Mouse (Mus musculus): ENCODE measurements around the gene Tmem151b. TPM values are rescaled to one million over a fixed set of nuclear protein-coding genes. Genes with fewer than 3 reads are reported as not detected.

The Tmem151b gene
- 85.7 and 94.1 TPM in 2 replicates for polyA plus RNA-seq (2012; rRNA removed)

DNA sequence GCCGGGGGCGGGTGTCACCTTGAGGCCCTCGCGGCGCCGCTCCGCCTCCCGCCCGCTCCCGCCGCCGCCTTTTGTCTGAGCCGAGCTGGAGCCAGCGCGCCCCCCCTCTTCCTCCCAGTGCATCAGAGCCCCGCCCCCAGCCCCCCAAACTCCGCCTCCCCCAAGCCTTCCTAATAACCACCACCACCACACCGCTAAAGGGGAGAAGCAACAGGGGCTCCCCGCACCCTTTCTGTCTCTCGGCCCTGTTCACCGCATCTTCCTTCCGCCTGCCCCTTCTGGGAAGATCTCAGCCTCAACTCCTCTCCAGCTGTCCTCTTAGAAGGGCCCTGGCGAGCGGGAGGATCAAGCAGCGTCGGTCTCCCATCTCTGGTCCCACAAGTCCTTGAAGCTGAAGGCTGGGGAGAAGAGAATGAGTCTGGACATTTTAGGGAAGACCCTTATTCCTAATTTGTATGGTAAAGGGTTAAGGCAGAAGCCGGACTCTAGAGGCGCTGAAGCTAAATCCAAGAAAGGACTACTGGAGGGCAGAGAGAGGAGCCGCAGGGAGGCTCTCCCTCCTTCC lies at the start of gene Tmem151b:
TSS of gene Tmem151b (minus strand) at position 61 of the 565 bp plus-strand sequence.
- H3K4me1 ChIP-seq (ENCODE audit: control insufficient read depth, insufficient read depth, low read length): peaks cover 3% of the 10 kb centered on the region; the same call in 1 of the 2 replicates

DNA sequence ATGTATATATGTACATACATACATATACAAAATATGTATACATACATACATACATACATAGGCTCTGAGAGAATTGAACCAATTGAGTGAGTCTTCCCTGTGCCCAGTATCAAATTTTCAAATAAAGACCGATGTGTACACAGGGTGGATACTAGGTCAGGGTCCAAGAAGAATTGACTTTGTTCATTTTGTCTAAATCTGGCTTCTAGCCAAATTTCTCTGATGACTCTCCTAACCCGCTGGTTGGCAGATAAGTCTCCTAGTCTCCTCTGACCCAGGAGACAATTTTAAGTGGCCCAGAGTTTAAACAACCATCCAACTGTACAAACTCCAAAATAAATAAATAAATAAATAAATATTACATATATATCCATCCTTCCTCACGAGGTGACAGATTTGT lies 49.4 kb upstream of the Tmem151b start:
- TF ChIP-seq CTCF (IDR thresholded peaks at IDR 0.05; ENCODE audit: extremely low read depth, insufficient read depth, low read length) (no peak), POLR2A (IDR thresholded peaks at IDR 0.05; ENCODE audit: extremely low read depth, insufficient read depth, low read length) (no peak)
- Histone ChIP-seq H3K4me3 (ENCODE audit: insufficient read depth, low read length) (no peak overlapping the region), H3K4me1 (ENCODE audit: control insufficient read depth, insufficient read depth, low read length) (peaks cover 6% of the 10 kb centered on the region), H3K27ac (ENCODE audit: insufficient read depth, low read length) (no peak overlapping the region)

More for the DNA sequence above, at the start of gene Tmem151b:
- TF ChIP-seq CTCF (IDR thresholded peaks at IDR 0.05; ENCODE audit: extremely low read depth, insufficient read depth, low read length) (no peak), POLR2A (IDR thresholded peaks at IDR 0.05; ENCODE audit: extremely low read depth, insufficient read depth, low read length) (peak; percentile 76)
- Histone ChIP-seq H3K4me3 (ENCODE audit: insufficient read depth, low read length) (peak within 1 kb of the TSS; percentile 79), H3K27ac (ENCODE audit: insufficient read depth, low read length) (peak within 1 kb of the TSS; percentile 85)

DNA sequence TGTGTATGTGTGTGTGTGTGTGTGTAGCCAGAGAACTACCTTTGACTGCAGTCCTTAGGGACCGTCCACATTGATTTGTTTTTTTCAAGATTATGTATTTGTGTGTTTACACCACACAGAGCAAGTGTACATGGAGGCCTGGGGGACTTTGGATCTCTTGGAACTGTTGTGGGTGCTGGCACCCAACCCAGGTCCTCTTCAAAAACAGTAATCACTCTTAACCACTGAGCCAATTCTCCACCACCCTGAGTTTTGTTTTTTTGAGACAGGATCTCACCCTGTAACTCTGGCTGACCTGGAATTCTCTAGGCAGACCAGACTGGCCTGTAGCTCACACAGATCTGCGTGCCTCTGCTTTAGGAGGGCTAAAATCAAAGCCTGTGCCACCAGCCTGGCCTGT lies 48.9 kb upstream of the Tmem151b start:
- Histone ChIP-seq H3K27ac (ENCODE audit: insufficient read depth, low read length) (no peak overlapping the region), H3K4me1 (ENCODE audit: control insufficient read depth, insufficient read depth, low read length) (peaks cover 6% of the 10 kb centered on the region), H3K4me3 (ENCODE audit: insufficient read depth, low read length) (no peak overlapping the region)
- no peak for TF ChIP-seq CTCF (IDR thresholded peaks at IDR 0.05; ENCODE audit: extremely low read depth, insufficient read depth, low read length)
- TF ChIP-seq POLR2A (IDR thresholded peaks at IDR 0.05; ENCODE audit: extremely low read depth, insufficient read depth, low read length): no peak

DNA sequence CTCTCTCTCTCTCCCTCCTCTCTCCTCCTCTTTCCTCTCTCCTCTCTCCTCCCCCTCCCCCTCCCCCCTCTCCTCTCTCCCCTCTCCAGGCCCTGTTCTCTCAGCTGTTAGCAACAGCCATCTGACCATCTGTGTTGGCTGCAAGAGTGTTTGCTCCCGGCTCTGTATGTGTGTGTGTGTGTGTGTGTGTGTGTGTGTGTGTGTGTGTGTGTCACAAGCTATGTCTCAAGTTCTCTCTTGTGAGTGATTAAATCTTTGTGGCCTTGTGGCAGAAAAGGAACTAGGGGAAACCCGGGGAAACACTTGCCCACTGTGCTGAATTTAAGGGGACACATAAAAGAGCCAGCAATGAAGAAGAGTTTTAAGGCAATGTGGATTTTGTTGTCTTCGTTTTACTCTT lies 48.3 kb upstream of the Tmem151b start:
- H3K27ac ChIP-seq (ENCODE audit: insufficient read depth, low read length): no peak overlapping the region
- H3K4me3 ChIP-seq (ENCODE audit: insufficient read depth, low read length): no peak overlapping the region
- TF ChIP-seq CTCF (IDR thresholded peaks at IDR 0.05; ENCODE audit: extremely low read depth, insufficient read depth, low read length): no peak
- TF ChIP-seq POLR2A (IDR thresholded peaks at IDR 0.05; ENCODE audit: extremely low read depth, insufficient read depth, low read length): no peak
- peaks cover 6% of the 10 kb centered on the region for H3K4me1 ChIP-seq (ENCODE audit: control insufficient read depth, insufficient read depth, low read length)

DNA sequence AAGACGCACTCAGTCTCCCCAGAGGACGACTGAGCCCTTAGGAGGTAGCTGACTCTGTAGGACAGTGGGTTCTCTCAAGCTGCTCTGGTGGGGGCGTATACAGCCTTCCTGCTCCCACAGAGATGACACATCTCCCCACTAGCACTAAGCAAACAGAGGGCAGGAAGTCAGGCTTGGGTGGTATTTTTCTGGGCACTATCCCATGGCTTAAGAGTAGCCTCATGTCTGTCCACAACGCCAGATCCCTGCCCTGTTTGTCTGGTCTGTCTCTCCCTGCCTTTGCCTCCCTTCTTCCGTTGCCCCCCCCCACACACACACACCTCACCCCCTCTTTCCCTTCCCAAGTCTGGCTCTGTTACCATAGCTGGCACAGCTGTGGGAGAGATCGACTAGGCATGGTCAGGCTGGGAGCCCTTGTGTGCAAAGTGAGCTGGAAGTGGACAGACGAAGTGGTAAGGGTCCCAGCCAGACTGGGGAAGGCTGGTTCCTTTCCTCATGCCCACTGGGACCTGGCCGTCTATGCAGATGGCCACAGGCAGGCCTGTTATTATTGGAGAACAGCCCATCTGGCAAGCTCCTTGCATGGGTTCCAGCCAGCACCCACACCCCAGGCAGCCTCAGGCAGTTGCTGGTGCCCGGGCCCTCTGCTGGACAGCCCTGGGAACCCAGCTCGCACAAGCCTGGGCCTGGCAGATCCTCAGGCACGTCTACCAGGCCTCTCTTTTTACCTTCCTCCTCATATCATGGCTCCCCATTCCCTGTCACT lies 47.3 kb upstream of the Tmem151b start:
- Histone ChIP-seq H3K4me1 (ENCODE audit: control insufficient read depth, insufficient read depth, low read length) (peaks cover 9% of the 10 kb centered on the region), H3K4me3 (ENCODE audit: insufficient read depth, low read length) (no peak overlapping the region), H3K27ac (ENCODE audit: insufficient read depth, low read length) (no peak overlapping the region)
- TF ChIP-seq POLR2A (IDR thresholded peaks at IDR 0.05; ENCODE audit: extremely low read depth, insufficient read depth, low read length) (no peak), CTCF (IDR thresholded peaks at IDR 0.05; ENCODE audit: extremely low read depth, insufficient read depth, low read length) (peak; percentile 35; the same call in 1 of the 2 replicates)

DNA sequence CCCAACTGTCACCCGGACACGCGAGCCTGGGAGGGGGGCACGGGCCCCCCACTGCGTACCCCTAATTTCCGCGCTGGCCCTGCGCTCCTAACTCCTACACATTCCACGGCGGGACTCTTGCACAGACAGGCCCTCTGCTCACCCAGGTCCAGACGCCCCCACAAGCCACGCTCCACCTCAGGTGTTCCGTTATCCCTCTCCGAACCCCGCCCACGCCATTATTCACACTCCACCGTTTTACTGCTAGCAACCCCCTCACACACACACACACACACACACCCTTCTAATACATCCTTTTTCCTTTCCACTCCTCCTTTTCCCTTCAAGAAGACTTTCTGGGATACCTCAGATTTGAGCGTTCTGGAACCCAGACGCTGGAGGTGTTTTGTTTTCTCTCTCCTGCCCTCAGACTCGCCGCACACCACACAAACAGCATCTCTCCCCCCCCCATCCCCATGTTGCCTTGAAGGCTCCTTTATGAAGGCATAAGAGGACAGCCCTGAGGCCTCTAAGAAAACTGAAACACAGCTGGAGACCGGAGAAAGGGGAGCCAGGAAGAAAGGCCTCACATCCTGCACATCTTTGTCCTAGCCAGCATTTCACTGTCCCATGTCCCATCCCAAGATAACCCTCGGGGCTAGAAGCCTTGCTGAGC lies 46.4 kb upstream of the Tmem151b start:
- H3K4me1 ChIP-seq (ENCODE audit: control insufficient read depth, insufficient read depth, low read length): peaks cover 9% of the 10 kb centered on the region
- H3K4me3 ChIP-seq (ENCODE audit: insufficient read depth, low read length): peak overlapping the region; percentile 38
- TF ChIP-seq CTCF (IDR thresholded peaks at IDR 0.05; ENCODE audit: extremely low read depth, insufficient read depth, low read length) (no peak), POLR2A (IDR thresholded peaks at IDR 0.05; ENCODE audit: extremely low read depth, insufficient read depth, low read length) (no peak)
- no peak overlapping the region for H3K27ac ChIP-seq (ENCODE audit: insufficient read depth, low read length)

DNA sequence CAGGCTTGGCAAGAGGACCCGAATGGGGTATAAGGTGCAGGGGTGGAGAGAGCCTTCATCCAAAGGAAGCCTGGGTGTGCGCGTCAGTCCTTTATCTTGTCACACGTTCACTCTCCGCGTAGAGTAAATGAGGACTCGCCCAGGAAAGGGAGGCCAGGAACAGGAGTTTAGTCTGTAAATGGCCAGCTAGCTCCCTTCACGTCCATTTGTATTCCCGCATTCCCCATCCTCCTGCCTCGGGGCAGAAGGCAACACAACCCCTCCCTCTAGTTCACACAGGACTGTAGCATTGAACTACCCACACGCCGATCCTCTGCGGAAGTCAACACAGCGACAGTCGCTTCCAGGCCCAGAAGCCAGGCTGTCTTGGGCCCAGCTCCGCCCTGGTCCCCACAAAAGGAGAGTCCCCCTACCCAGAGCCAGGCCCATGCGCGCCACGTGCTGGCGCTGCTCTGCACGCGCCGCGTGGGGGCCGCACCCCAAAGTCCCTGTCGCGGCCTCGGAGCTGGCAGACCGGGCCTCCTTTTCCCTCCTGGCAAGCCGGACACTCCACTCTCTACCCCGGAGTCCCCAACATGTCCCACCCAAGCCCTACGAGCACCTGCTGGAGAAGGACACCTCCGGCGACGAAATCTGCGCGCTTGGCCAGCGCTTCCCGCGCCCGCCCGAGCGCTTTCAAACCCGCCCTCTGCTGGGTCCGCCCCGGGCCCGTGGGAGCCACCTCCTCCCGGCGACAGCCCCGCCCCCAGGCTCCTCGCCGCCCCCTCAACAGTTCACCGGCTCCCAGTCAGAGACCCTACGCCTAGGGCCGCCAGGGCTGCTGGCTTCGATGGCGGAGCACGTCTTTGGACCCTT lies 45.6 kb upstream of the Tmem151b start:
- peak overlapping the region; percentile 38 for H3K4me3 ChIP-seq (ENCODE audit: insufficient read depth, low read length)
- TF ChIP-seq CTCF (IDR thresholded peaks at IDR 0.05; ENCODE audit: extremely low read depth, insufficient read depth, low read length) (no peak), POLR2A (IDR thresholded peaks at IDR 0.05; ENCODE audit: extremely low read depth, insufficient read depth, low read length) (no peak)
- peaks cover 9% of the 10 kb centered on the region for H3K4me1 ChIP-seq (ENCODE audit: control insufficient read depth, insufficient read depth, low read length)
- H3K27ac ChIP-seq (ENCODE audit: insufficient read depth, low read length): no peak overlapping the region

DNA sequence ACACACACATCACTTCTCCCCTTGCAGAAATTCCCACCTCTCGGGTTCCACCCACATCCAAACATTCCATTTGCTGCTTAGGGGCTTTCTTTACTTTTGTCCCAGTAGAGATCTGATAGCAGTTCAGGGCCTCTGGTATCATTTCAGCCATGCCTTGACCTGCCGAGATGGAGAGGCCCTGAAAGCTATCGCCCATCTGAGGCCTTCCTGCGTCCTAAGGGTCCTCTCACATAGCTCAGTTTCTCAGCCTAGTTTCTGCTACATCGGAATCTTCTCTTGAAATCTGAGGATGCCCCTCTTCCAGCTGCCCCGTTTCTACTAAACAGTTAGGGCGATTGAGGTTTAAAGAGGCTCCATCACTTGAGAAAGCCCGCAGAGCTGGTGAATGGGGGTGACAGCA lies 44.7 kb upstream of the Tmem151b start:
- Histone ChIP-seq H3K4me3 (ENCODE audit: insufficient read depth, low read length) (no peak overlapping the region), H3K27ac (ENCODE audit: insufficient read depth, low read length) (no peak overlapping the region), H3K4me1 (ENCODE audit: control insufficient read depth, insufficient read depth, low read length) (peaks cover 9% of the 10 kb centered on the region)
- TF ChIP-seq POLR2A (IDR thresholded peaks at IDR 0.05; ENCODE audit: extremely low read depth, insufficient read depth, low read length): no peak
- no peak for TF ChIP-seq CTCF (IDR thresholded peaks at IDR 0.05; ENCODE audit: extremely low read depth, insufficient read depth, low read length)

DNA sequence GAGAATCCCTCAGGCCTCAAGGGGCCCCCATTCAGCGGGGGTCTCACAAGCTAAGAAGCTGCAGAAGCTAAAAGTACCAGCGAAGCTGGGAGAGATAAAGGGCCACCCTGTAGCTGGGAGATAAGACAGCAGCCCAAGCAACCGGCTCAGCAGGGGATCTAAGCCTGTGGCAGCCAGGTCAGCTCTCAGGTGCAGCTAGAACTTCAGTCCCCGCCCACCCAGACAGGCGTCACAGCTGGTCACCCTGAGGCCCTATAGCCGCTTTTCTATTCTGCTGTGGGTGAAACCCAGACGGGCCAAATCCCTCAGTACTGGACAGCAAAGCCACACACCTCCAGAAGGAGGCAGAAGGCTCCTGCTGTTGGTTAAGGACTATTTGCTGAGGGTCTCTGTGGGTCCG lies 44.0 kb upstream of the Tmem151b start:
- TF ChIP-seq CTCF (IDR thresholded peaks at IDR 0.05; ENCODE audit: extremely low read depth, insufficient read depth, low read length) (no peak), POLR2A (IDR thresholded peaks at IDR 0.05; ENCODE audit: extremely low read depth, insufficient read depth, low read length) (no peak)
- Histone ChIP-seq H3K4me1 (ENCODE audit: control insufficient read depth, insufficient read depth, low read length) (peaks cover 9% of the 10 kb centered on the region), H3K4me3 (ENCODE audit: insufficient read depth, low read length) (no peak overlapping the region), H3K27ac (ENCODE audit: insufficient read depth, low read length) (no peak overlapping the region)
